Mouse (Mus musculus) A20 (cell line): ENCODE results near the gene Nxn.
A peak's percentile ranks its signal among the peaks of the same experiment; 100 is the strongest.

Source experiments
- DNase-seq: peaks from one replicate; pipeline ENCODE4 v3.0.0-alpha.2; 2011; ENCODE audit warnings: low read depth, low spot score

Gene Nxn

GRCm38 (mm10) chr11:76398798-76399586, at the start of gene Nxn:
Gene Nxn (minus strand): TSS chr11:76399140.
- peak; percentile 91 for DNase-seq

- DNase-seq: peak; percentile 36
These were observed 47.3 kb upstream of the Nxn start for GRCm38 (mm10) chr11:76446251-76446650.

GRCm38 (mm10) chr11:76445459-76445858, 46.5 kb upstream of the Nxn start:
- DNase-seq: no peak

- no peak for DNase-seq
These were observed 40.7 kb upstream of the Nxn start for GRCm38 (mm10) chr11:76439666-76440065.

- no peak for DNase-seq
These were observed 38.0 kb upstream of the Nxn start for GRCm38 (mm10) chr11:76436864-76437437.

- DNase-seq: no peak
These were observed 37.1 kb upstream of the Nxn start for GRCm38 (mm10) chr11:76436009-76436408.

- DNase-seq: no peak
These were observed 31.2 kb upstream of the Nxn start for GRCm38 (mm10) chr11:76429966-76430631.

GRCm38 (mm10) chr11:76429556-76429955, 30.6 kb upstream of the Nxn start:
- no peak for DNase-seq

- DNase-seq: peak; percentile 22
These were observed 30.1 kb upstream of the Nxn start for GRCm38 (mm10) chr11:76429046-76429445.

GRCm38 (mm10) chr11:76427781-76428180, 28.8 kb upstream of the Nxn start:
- no peak for DNase-seq

GRCm38 (mm10) chr11:76425749-76426148, 26.8 kb upstream of the Nxn start:
- DNase-seq: no peak

GRCm38 (mm10) chr11:76420896-76421295, 22.0 kb upstream of the Nxn start:
- no peak for DNase-seq

- no peak for DNase-seq
These were observed 20.2 kb upstream of the Nxn start for GRCm38 (mm10) chr11:76419179-76419578.

GRCm38 (mm10) chr11:76418423-76418822, 19.5 kb upstream of the Nxn start:
- DNase-seq: no peak

GRCm38 (mm10) chr11:76415985-76416384, 17.0 kb upstream of the Nxn start:
- DNase-seq: no peak

GRCm38 (mm10) chr11:76415001-76415400, 16.1 kb upstream of the Nxn start:
- DNase-seq: no peak

GRCm38 (mm10) chr11:76413202-76413601, 14.3 kb upstream of the Nxn start:
- DNase-seq: no peak

GRCm38 (mm10) chr11:76410826-76411225, 11.9 kb upstream of the Nxn start:
- peak; percentile 66 for DNase-seq

- peak; percentile 99 for DNase-seq
These were observed 8.0 kb upstream of the Nxn start, which contains the start of gene Timm22 for GRCm38 (mm10) chr11:76406702-76407583. Gene Timm22 (plus strand): TSS chr11:76406952.

GRCm38 (mm10) chr11:76405626-76406264, 6.8 kb upstream of the Nxn start:
- peak; percentile 42 for DNase-seq

- DNase-seq: no peak
These were observed 6.2 kb upstream of the Nxn start for GRCm38 (mm10) chr11:76405113-76405512.
